Mouse (Mus musculus) hindbrain, postnatal 0 days (tissue): ENCODE data around the gene Tab1. TPM values are rescaled to one million over a fixed set of nuclear protein-coding genes. Genes with fewer than 3 reads are reported as not detected.

ENCODE experiments used
- ATAC-seq: fragments of 200-750 bp; cut with Nextera tagmentation; 2 replicates; pipeline ENCODE4 v1.8.0; 2017; ENCODE audit warnings: mild to moderate bottlenecking, moderate TSS enrichment, moderate library complexity
- DNase-seq: peaks from one replicate; pipeline ENCODE4 v3.0.0-alpha.2; 2015; ENCODE audit warnings: low spot score
- H3K27ac ChIP-seq: fragments of 300-500 bp; sonication (generic); 2 replicates; pipeline ENCODE4 v1.5.1; 2014; ENCODE audit warnings: mild to moderate bottlenecking
- H3K27me3 ChIP-seq: fragments of 300-500 bp; sonication (generic); 2 replicates; pipeline ENCODE4 v1.6.1; 2014; ENCODE audit warnings: low read length, mixed read lengths; ENCODE audit not compliant: insufficient read depth
- H3K36me3 ChIP-seq: fragments of 300-500 bp; sonication (generic); 2 replicates; pipeline ENCODE4 v1.6.1; 2014; ENCODE audit warnings: low read length, mixed read lengths; ENCODE audit not compliant: insufficient read depth
- H3K4me1 ChIP-seq: fragments of 300-500 bp; sonication (generic); 2 replicates; pipeline ENCODE4 v1.6.1; 2014; ENCODE audit warnings: antibody characterized with exemption, low read length, mixed read lengths; ENCODE audit not compliant: insufficient read depth
- H3K4me2 ChIP-seq: fragments of 300-500 bp; sonication (generic); 2 replicates; pipeline ENCODE4 v1.6.1; 2014; ENCODE audit warnings: low read depth, mild to moderate bottlenecking, low read length, moderate library complexity, mixed read lengths
- H3K4me3 ChIP-seq: fragments of 300-500 bp; sonication (generic); 2 replicates; pipeline ENCODE4 v1.5.1; 2014; ENCODE audit warnings: low read length
- H3K9ac ChIP-seq: fragments of 300-500 bp; sonication (generic); replicated peaks from 2 replicates; pipeline ENCODE4 v1.6.1; 2014; ENCODE audit warnings: mild to moderate bottlenecking, low read length, moderate library complexity, mixed read lengths
- H3K9me3 ChIP-seq: fragments of 300-500 bp; sonication (generic); 2 replicates; pipeline ENCODE4 v1.6.1; 2016; ENCODE audit warnings: low read length, mixed read lengths
- CTCF ChIP-seq: IDR thresholded peaks from 2 replicates; pipeline ENCODE4 v1.5.1; 2016; ENCODE audit warnings: antibody characterized with exemption, control low read depth, low read depth
- WGBS: fragments of 180-500 bp; shearing (Covaris S2); extraction: QIAGEN DNeasy Blood & Tissue Kit; methylation state at CpG from one replicate; pipeline ENCODE4 v1.1.7; 2014; 5-methylcytosine and 5-hydroxymethylcytosine counted together
- polyA plus RNA-seq: library from polyadenylated mRNA; unstranded; fragments of >200 nt; fragmentation: Nextera tagmentation; extraction: Ambion mirVana; gene quantifications from 2 replicates; pipeline ENCODE4 v1.2.1, GENCODE M21; 2015
- total RNA-seq: library from RNA; depleted of rRNA; stranded (reverse); fragments of >200 nt; gene quantifications from 2 replicates; pipeline ENCODE4 v1.2.3, GENCODE M21; 2014

Gene Tab1
- total and polyA plus RNA-seq, 2 experiments from 2014 or later, result 26.5 to 55.0 TPM

DNA sequence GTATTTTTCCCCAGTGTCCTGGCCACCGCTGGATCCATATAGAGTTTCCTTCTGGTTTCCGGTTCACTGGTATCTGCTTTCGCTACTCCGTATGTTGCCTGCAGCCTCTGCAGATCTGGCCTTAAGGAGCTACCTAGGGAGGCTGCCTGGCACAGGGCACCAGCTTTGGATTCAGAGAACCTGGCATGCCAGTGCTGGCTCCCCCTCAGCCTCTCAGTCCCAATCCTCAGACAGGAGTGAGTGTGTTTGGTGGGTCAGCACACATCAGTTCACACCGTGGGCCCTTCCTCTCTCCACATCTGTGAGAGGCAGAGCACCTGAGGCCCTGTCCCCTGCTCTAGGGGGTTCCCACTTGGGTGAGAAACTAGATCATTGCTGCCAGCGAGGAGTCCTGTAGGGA lies 31.4 kb upstream of the Tab1 start:
- TF ChIP-seq CTCF, result no peak
- H3K27me3 ChIP-seq, result no peaks in the 10 kb centered on the region
- peak overlapping the region; percentile 21; the same call in 1 of the 2 replicates for H3K9ac ChIP-seq
- peaks cover 20% of the 10 kb centered on the region for H3K4me1 ChIP-seq
- no peak overlapping the region for H3K4me3 ChIP-seq
- DNase-seq (no peak), ATAC-seq (no peak)
- H3K27ac ChIP-seq, result peak overlapping the region; percentile 56; the same call in 1 of the 2 replicates
- WGBS, result 71% methylated on average over 6 of the region's 6 CpGs
- H3K36me3 ChIP-seq, result no peaks in the 10 kb centered on the region
- no peak overlapping the region for H3K4me2 ChIP-seq
- H3K9me3 ChIP-seq, result no peaks in the 10 kb centered on the region

- no peak for ATAC-seq
- no peaks in the 10 kb centered on the region for H3K27me3 ChIP-seq
- H3K9ac ChIP-seq, result no peak overlapping the region
- WGBS, result 87% methylated on average over 6 of the region's 6 CpGs
- H3K4me3 ChIP-seq, result no peak overlapping the region
- H3K27ac ChIP-seq, result no peak overlapping the region
- no peak for TF ChIP-seq CTCF
- no peaks in the 10 kb centered on the region for H3K36me3 ChIP-seq
- no peaks in the 10 kb centered on the region for H3K9me3 ChIP-seq
- H3K4me2 ChIP-seq, result no peak overlapping the region
- DNase-seq, result no peak
- peaks cover 14% of the 10 kb centered on the region for H3K4me1 ChIP-seq
These were observed 30.4 kb upstream of the Tab1 start for GRCm38 (mm10) chr15:80102495-80102894.

- Histone ChIP-seq H3K27ac (no peak overlapping the region), H3K9me3 (no peaks in the 10 kb centered on the region), H3K27me3 (no peaks in the 10 kb centered on the region), H3K9ac (no peak overlapping the region), H3K4me2 (no peak overlapping the region), H3K4me3 (no peak overlapping the region), H3K4me1 (no peaks in the 10 kb centered on the region), H3K36me3 (peaks cover under 1% of the 10 kb centered on the region; the same call in 1 of the 2 replicates)
- WGBS, result 71% methylated on average over 12 of the region's 12 CpGs
- TF ChIP-seq CTCF, result peak; percentile 42
- ATAC-seq (no peak), DNase-seq (no peak)
These were observed 27.2 kb upstream of the Tab1 start for GRCm38 (mm10) chr15:80105490-80106410.

GRCm38 (mm10) chr15:80107143-80107542 lies 25.8 kb upstream of the Tab1 start:
- Histone ChIP-seq H3K9me3 (no peaks in the 10 kb centered on the region), H3K36me3 (peaks cover 15% of the 10 kb centered on the region), H3K27ac (no peak overlapping the region), H3K9ac (no peak overlapping the region), H3K4me3 (no peak overlapping the region), H3K4me1 (no peaks in the 10 kb centered on the region), H3K4me2 (no peak overlapping the region), H3K27me3 (no peaks in the 10 kb centered on the region)
- DNase-seq (no peak), ATAC-seq (no peak)
- WGBS, result 94% methylated on average over 8 of the region's 8 CpGs
- TF ChIP-seq CTCF, result no peak

DNA sequence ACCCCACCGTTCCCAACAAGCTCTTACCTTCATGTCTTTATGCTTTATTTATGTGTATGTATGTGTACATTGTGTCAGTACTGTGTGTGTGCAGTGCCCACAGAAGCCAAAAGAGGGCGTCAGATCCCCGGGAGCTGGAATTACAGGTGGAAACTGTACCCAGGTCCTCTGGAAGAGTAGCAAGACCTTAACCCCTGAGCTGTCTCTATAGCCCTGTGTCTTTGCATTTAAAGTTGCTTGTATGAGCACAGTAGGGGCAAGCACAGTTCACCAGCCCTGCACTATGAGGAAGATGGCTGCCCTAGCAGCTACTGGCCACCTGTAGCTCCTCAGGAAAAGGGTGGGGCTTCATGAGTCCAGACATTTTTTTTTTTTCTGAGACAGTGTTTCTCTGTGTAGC lies 25.4 kb upstream of the Tab1 start:
- Histone ChIP-seq H3K27me3 (no peaks in the 10 kb centered on the region), H3K4me1 (no peaks in the 10 kb centered on the region), H3K4me3 (no peak overlapping the region), H3K27ac (no peak overlapping the region), H3K9me3 (no peaks in the 10 kb centered on the region), H3K9ac (no peak overlapping the region), H3K36me3 (peaks cover 15% of the 10 kb centered on the region), H3K4me2 (no peak overlapping the region)
- ATAC-seq (no peak), DNase-seq (no peak)
- TF ChIP-seq CTCF, result no peak
- WGBS, result 80% methylated on average over 3 of the region's 3 CpGs

- TF ChIP-seq CTCF, result no peak
- 85% methylated on average over 12 of the region's 12 CpGs for WGBS
- Histone ChIP-seq H3K4me3 (no peak overlapping the region), H3K27ac (no peak overlapping the region), H3K4me1 (no peaks in the 10 kb centered on the region), H3K27me3 (no peaks in the 10 kb centered on the region), H3K36me3 (peaks cover 21% of the 10 kb centered on the region), H3K9ac (no peak overlapping the region), H3K9me3 (no peaks in the 10 kb centered on the region), H3K4me2 (no peak overlapping the region)
- DNase-seq (no peak), ATAC-seq (no peak)
These were observed 21.5 kb upstream of the Tab1 start for GRCm38 (mm10) chr15:80111436-80111835.

DNA sequence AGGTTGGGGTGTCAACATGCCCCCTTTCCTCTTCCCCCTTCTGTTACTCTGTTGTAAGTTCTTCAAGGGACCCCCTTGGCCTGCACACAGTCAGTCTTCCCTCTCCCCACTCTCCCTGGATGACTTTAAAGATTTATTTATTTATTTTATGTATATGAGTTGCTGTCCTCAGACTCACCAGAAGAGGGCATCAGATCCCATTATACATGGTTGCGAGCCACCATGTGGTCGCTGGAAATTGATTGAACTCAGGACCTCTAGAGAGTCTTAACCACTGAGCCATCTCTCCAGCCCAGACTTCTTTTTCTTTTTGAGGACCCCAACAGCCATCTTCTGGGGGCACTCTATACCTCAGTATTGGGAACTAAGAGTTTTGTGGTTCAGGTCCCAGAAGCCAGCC lies 20.4 kb upstream of the Tab1 start:
- no peak overlapping the region for H3K4me2 ChIP-seq
- H3K27ac ChIP-seq, result no peak overlapping the region
- no peaks in the 10 kb centered on the region for H3K27me3 ChIP-seq
- TF ChIP-seq CTCF, result peak; percentile 54
- no peak for ATAC-seq
- H3K4me3 ChIP-seq, result no peak overlapping the region
- no peak for DNase-seq
- 54% methylated on average over 2 of the region's 2 CpGs for WGBS
- no peaks in the 10 kb centered on the region for H3K4me1 ChIP-seq
- H3K9ac ChIP-seq, result no peak overlapping the region
- H3K9me3 ChIP-seq, result no peaks in the 10 kb centered on the region
- peaks cover 21% of the 10 kb centered on the region for H3K36me3 ChIP-seq
